Mouse (Mus musculus) kidney, embryonic 15.5 days (tissue): ENCODE results near the gene Lhfpl3. TPM values are rescaled to one million over a fixed set of nuclear protein-coding genes. Genes with fewer than 3 reads are reported as not detected.

Experiments
- ATAC-seq: fragments of 200-750 bp; cut with Nextera tagmentation; replicated peaks from 2 replicates; pipeline ENCODE4 v1.8.0; 2017; ENCODE audit warnings: moderate TSS enrichment; ENCODE audit not compliant: low FRiP score
- H3K27ac ChIP-seq: fragments of 300-500 bp; sonication (generic); 2 replicates; pipeline ENCODE4 v1.5.1; 2015; ENCODE audit warnings: mild to moderate bottlenecking, inconsistent platforms
- H3K27me3 ChIP-seq: fragments of 300-500 bp; sonication (generic); 2 replicates; pipeline ENCODE4 v1.6.1; 2015; ENCODE audit warnings: inconsistent platforms
- H3K36me3 ChIP-seq: fragments of 300-500 bp; sonication (generic); 2 replicates; pipeline ENCODE4 v1.6.1; 2015; ENCODE audit warnings: inconsistent platforms
- H3K4me1 ChIP-seq: fragments of 300-500 bp; sonication (generic); 2 replicates; pipeline ENCODE4 v1.6.1; 2015; ENCODE audit warnings: inconsistent platforms
- H3K4me2 ChIP-seq: fragments of 300-500 bp; sonication (generic); 2 replicates; pipeline ENCODE4 v1.6.1; 2015; ENCODE audit warnings: moderate library complexity, mild to moderate bottlenecking, inconsistent platforms
- H3K4me3 ChIP-seq: fragments of 300-500 bp; sonication (generic); replicated peaks from 2 replicates; pipeline ENCODE4 v1.5.1; 2015; ENCODE audit warnings: mild to moderate bottlenecking, inconsistent platforms
- H3K9ac ChIP-seq: fragments of 300-500 bp; sonication (generic); 2 replicates; pipeline ENCODE4 v1.6.1; 2015; ENCODE audit warnings: mild to moderate bottlenecking, inconsistent platforms
- H3K9me3 ChIP-seq: fragments of 300-500 bp; sonication (generic); replicated peaks from 2 replicates; pipeline ENCODE4 v1.6.1; 2016; ENCODE audit warnings: inconsistent platforms
- WGBS: fragments of 180-500 bp; shearing (Covaris S2); methylation state at CpG from one replicate; pipeline ENCODE4 v1.1.7; 2015; ENCODE audit warnings: mixed read lengths; 5-methylcytosine and 5-hydroxymethylcytosine counted together
- polyA plus RNA-seq: library from polyadenylated mRNA; unstranded; fragments of >200 nt; fragmentation: Nextera tagmentation; extraction: Ambion mirVana; gene quantifications from 2 replicates; pipeline ENCODE4 v1.2.1, GENCODE M21; 2015

Gene Lhfpl3
- polyA plus RNA-seq, 1 experiment from 2014 or later = 0.40 TPM

- Histone ChIP-seq H3K4me1 (no peaks in the 10 kb centered on the region), H3K27ac (no peak overlapping the region), H3K9ac (no peak overlapping the region), H3K36me3 (no peaks in the 10 kb centered on the region), H3K4me2 (no peak overlapping the region), H3K4me3 (no peak overlapping the region), H3K9me3 (no peaks in the 10 kb centered on the region), H3K27me3 (no peaks in the 10 kb centered on the region)
- WGBS = 88% methylated on average over 5 of the region's 5 CpGs
- no peak for ATAC-seq
Measured at GRCm38 (mm10) chr5:23042862-23043261, 297.0 kb downstream of the Lhfpl3 start.

GRCm38 (mm10) chr5:23049083-23049663, 303.3 kb downstream of the Lhfpl3 start:
- no peak overlapping the region for H3K27ac ChIP-seq
- H3K9ac ChIP-seq = no peak overlapping the region
- no peaks in the 10 kb centered on the region for H3K36me3 ChIP-seq
- no peaks in the 10 kb centered on the region for H3K27me3 ChIP-seq
- H3K4me3 ChIP-seq = no peak overlapping the region
- no peaks in the 10 kb centered on the region for H3K4me1 ChIP-seq
- 52% methylated on average over 7 of the region's 7 CpGs for WGBS
- no peak for ATAC-seq
- H3K4me2 ChIP-seq = no peak overlapping the region
- no peaks in the 10 kb centered on the region for H3K9me3 ChIP-seq

- H3K9ac ChIP-seq = no peak overlapping the region
- ATAC-seq = no peak
- no peaks in the 10 kb centered on the region for H3K4me1 ChIP-seq
- no peaks in the 10 kb centered on the region for H3K27me3 ChIP-seq
- H3K27ac ChIP-seq = no peak overlapping the region
- H3K4me3 ChIP-seq = no peak overlapping the region
- no peaks in the 10 kb centered on the region for H3K9me3 ChIP-seq
- H3K36me3 ChIP-seq = no peaks in the 10 kb centered on the region
- WGBS = 77% methylated on average over 5 of the region's 5 CpGs
- no peak overlapping the region for H3K4me2 ChIP-seq
Measured at GRCm38 (mm10) chr5:23051458-23051857, 305.6 kb downstream of the Lhfpl3 start.

GRCm38 (mm10) chr5:23094894-23095293, 349.0 kb downstream of the Lhfpl3 start:
- WGBS = 73% methylated on average over 1 of the region's 1 CpGs
- H3K4me2 ChIP-seq = no peak overlapping the region
- no peak overlapping the region for H3K4me3 ChIP-seq
- no peaks in the 10 kb centered on the region for H3K36me3 ChIP-seq
- H3K4me1 ChIP-seq = no peaks in the 10 kb centered on the region
- H3K27ac ChIP-seq = no peak overlapping the region
- 0 out of 2 replicates have a peak, but pooled peaks have one; percentile 56 for ATAC-seq
- no peaks in the 10 kb centered on the region for H3K9me3 ChIP-seq
- H3K27me3 ChIP-seq = no peaks in the 10 kb centered on the region
- no peak overlapping the region for H3K9ac ChIP-seq

GRCm38 (mm10) chr5:23106536-23106935, 360.7 kb downstream of the Lhfpl3 start:
- H3K9ac ChIP-seq = no peak overlapping the region
- no peak for ATAC-seq
- no peak overlapping the region for H3K27ac ChIP-seq
- H3K4me3 ChIP-seq = no peak overlapping the region
- H3K4me1 ChIP-seq = peaks cover 4% of the 10 kb centered on the region; the same call in 1 of the 2 replicates
- 78% methylated on average over 2 of the region's 2 CpGs for WGBS
- no peak overlapping the region for H3K4me2 ChIP-seq
- H3K9me3 ChIP-seq = no peaks in the 10 kb centered on the region
- no peaks in the 10 kb centered on the region for H3K36me3 ChIP-seq
- no peaks in the 10 kb centered on the region for H3K27me3 ChIP-seq

- H3K36me3 ChIP-seq = no peaks in the 10 kb centered on the region
- no peaks in the 10 kb centered on the region for H3K9me3 ChIP-seq
- no peaks in the 10 kb centered on the region for H3K27me3 ChIP-seq
- no peak overlapping the region for H3K27ac ChIP-seq
- no peak overlapping the region for H3K9ac ChIP-seq
- 87% methylated on average over 6 of the region's 6 CpGs for WGBS
- H3K4me2 ChIP-seq = no peak overlapping the region
- no peaks in the 10 kb centered on the region for H3K4me1 ChIP-seq
- ATAC-seq = no peak
- no peak overlapping the region for H3K4me3 ChIP-seq
Measured at GRCm38 (mm10) chr5:23111307-23111706, 365.4 kb downstream of the Lhfpl3 start.

- no peaks in the 10 kb centered on the region for H3K4me1 ChIP-seq
- H3K9ac ChIP-seq = no peak overlapping the region
- WGBS = 88% methylated on average over 4 of the region's 4 CpGs
- no peak overlapping the region for H3K4me3 ChIP-seq
- no peaks in the 10 kb centered on the region for H3K27me3 ChIP-seq
- no peaks in the 10 kb centered on the region for H3K36me3 ChIP-seq
- H3K27ac ChIP-seq = no peak overlapping the region
- H3K4me2 ChIP-seq = no peak overlapping the region
- H3K9me3 ChIP-seq = no peaks in the 10 kb centered on the region
- ATAC-seq = no peak
Measured at GRCm38 (mm10) chr5:23114249-23114648, 368.4 kb downstream of the Lhfpl3 start.

GRCm38 (mm10) chr5:23126851-23127250, 381.0 kb downstream of the Lhfpl3 start:
- no peak for ATAC-seq
- 70% methylated on average over 2 of the region's 2 CpGs for WGBS
- Histone ChIP-seq H3K36me3 (no peaks in the 10 kb centered on the region), H3K4me2 (no peak overlapping the region), H3K9ac (no peak overlapping the region), H3K4me3 (no peak overlapping the region), H3K4me1 (no peaks in the 10 kb centered on the region), H3K27ac (no peak overlapping the region), H3K27me3 (no peaks in the 10 kb centered on the region), H3K9me3 (no peaks in the 10 kb centered on the region)

- H3K27me3 ChIP-seq = no peaks in the 10 kb centered on the region
- no peak overlapping the region for H3K4me3 ChIP-seq
- WGBS = 42% methylated on average over 9 of the region's 9 CpGs
- no peaks in the 10 kb centered on the region for H3K36me3 ChIP-seq
- no peaks in the 10 kb centered on the region for H3K9me3 ChIP-seq
- H3K27ac ChIP-seq = no peak overlapping the region
- H3K4me2 ChIP-seq = no peak overlapping the region
- H3K4me1 ChIP-seq = no peaks in the 10 kb centered on the region
- ATAC-seq = no peak
- H3K9ac ChIP-seq = no peak overlapping the region
Measured at GRCm38 (mm10) chr5:23140183-23140921, 394.5 kb downstream of the Lhfpl3 start.

- 87% methylated on average over 4 of the region's 4 CpGs for WGBS
- Histone ChIP-seq H3K4me2 (no peak overlapping the region), H3K4me3 (no peak overlapping the region), H3K27me3 (no peaks in the 10 kb centered on the region), H3K36me3 (no peaks in the 10 kb centered on the region), H3K9me3 (no peaks in the 10 kb centered on the region), H3K9ac (no peak overlapping the region), H3K4me1 (no peaks in the 10 kb centered on the region), H3K27ac (no peak overlapping the region)
- ATAC-seq = no peak
Measured at GRCm38 (mm10) chr5:23153210-23153609, 407.4 kb downstream of the Lhfpl3 start.

- Histone ChIP-seq H3K4me1 (no peaks in the 10 kb centered on the region), H3K27me3 (no peaks in the 10 kb centered on the region), H3K9ac (no peak overlapping the region), H3K9me3 (no peaks in the 10 kb centered on the region), H3K4me3 (no peak overlapping the region), H3K36me3 (no peaks in the 10 kb centered on the region), H3K27ac (no peak overlapping the region), H3K4me2 (no peak overlapping the region)
- ATAC-seq = no peak
- WGBS = 88% methylated on average over 1 of the region's 1 CpGs
Measured at GRCm38 (mm10) chr5:23154439-23154838, 408.6 kb downstream of the Lhfpl3 start.

- H3K4me2 ChIP-seq = no peak overlapping the region
Measured at GRCm38 (mm10) chr5:23165947-23166350, 420.1 kb downstream of the Lhfpl3 start.

More at GRCm38 (mm10) chr5:23165947-23166350, 420.1 kb downstream of the Lhfpl3 start:
- H3K9ac ChIP-seq = no peak overlapping the region
- H3K4me3 ChIP-seq = no peak overlapping the region
- WGBS = 41% methylated on average over 6 of the region's 6 CpGs
- no peaks in the 10 kb centered on the region for H3K4me1 ChIP-seq
- no peak for ATAC-seq
- no peak overlapping the region for H3K27ac ChIP-seq
- H3K27me3 ChIP-seq = no peaks in the 10 kb centered on the region
- no peaks in the 10 kb centered on the region for H3K9me3 ChIP-seq
- no peaks in the 10 kb centered on the region for H3K36me3 ChIP-seq
